Mouse (Mus musculus) right cerebral cortex, adult 18-20 months (tissue): ENCODE data around the gene Cmtm5.
"Not testable (repeated sequence)": the region's sequence is repeated elsewhere in the genome, so short reads cannot be mapped to it uniquely, and the experiment has no call there.

Experiments used
- DNase-seq: peaks from one replicate; pipeline ENCODE4 v3.0.0; 2022; ENCODE audit warnings: mixed read lengths

Gene Cmtm5

DNA sequence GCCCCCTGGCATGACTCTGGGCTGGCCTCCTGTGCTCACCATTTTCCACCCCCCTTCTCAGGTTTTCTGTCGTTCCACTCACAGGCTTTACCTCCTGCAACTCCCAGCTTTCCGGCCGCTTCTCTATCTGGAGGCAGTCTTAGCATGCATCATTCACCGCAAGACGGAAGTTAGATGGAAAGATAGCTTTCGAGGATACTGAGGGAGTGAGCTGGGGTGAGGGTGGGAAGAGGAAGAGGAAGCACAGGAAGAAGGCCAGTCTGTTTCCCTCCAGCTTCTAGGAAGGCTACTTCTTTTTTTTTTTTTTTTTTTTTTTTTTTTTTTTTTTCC is 735 bp downstream of the Cmtm5 start:
- DNase-seq = no peak

DNA sequence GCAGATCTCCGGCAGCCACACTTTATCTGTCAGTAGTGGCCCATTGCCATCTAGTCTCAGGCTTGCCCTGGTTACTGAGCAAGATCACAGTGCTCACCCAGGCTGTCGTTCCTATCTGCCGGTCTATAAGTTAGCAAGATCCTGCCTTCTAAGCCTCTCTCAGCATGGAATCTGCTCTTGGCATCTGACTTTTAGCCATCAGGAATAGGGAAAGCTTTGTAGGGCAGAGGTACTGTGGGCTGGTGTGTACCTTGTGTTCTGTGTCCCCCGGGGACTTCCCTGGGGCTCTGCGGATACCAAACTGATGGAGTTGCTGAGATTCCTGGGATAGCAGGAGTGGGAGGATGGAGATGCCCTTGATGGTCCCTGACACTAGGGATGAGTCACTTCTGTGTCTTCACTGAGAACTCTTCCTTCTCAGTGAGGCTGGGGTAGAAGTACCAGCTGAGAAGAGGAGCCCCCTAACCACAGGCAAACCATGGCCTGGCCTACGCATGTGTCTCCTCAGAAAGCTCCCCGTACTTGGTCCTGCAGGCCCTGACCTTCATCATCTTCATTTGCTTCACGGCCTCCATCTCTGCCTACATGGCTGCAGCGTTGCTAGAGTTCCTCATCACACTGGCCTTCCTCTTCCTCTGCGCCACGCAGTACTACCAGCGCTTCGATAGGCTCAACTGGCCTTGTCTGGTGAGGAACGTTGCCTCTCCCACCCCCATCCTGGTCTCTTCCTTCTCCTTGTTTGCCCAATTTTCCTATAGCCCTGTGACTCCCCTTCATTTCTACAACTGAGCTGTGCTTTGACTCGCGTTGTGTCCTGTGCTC is 1.5 kb downstream of the Cmtm5 start:
- DNase-seq = no peak

DNA sequence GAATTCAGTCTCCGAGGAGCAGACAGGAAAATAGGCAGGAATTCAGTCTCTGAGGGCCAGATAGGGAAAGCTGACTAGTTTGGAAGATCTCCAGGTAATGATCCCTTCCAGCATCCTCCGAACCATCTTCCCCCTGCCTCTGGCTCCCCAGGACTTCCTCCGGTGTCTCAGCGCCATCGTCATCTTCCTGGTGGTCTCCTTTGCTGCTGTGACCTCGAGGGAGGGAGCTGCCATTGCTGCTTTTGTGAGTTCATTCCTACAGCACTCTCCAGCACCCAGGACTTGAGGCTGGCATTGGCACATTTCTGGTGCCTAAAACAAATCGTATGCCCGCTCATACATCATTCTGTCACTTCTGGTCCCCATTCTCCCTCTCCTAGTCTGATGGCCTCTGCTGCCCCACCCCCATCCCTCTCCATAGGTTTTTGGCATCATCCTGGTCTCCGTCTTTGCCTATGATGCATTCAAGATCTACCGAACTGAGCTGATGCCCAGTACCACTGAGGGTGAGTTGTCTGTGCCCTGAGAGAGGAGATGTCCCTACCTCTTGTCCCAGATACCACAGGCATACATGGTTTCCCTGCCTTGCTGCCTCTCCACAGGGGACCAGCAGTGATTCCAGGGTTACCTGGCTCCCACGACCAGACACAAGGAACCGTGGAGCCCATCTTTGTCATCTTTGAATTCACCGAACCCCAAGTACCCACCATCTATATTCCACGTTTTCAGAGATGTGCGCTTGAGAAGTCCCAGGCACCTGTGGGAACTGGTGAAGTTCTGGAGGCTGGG is 2.6 kb downstream of the Cmtm5 start:
- DNase-seq = no peak

DNA sequence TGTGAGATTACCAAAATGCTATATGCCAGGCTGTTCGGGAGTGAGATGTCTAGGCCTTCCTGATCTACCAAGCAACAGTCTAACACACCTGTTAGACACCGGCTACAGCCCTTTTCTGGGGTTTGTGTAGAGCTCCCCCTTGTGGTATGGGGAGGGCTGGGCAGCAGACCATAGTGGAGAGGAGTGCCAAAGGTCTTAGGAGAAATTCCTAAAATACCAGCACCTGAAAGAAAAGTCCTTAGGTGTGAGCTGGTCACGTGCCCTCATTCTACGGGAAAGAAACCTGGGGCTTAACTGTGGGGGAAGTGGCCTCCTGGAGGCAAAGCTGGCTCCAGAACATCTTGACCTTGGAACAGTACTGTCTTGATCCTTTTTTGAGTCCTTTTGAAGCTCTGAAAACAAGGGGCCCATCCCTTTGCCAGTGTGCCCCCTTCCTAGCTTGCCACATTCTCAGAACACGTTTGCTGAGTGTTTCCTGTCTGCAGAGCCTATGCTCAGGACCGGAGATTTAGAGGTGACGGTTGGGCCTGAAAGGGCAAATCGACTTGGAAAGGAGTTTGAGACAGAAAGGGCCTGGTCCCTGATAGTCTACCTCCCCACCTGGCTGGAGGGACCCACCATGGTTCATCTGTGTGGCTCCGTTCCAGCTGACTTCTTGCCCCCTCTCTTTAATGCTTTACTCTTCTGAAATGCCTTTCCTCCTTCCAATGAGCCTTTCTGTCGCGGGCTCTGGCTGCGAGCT is 3.5 kb downstream of the Cmtm5 start:
- peak; percentile 39 for DNase-seq

DNA sequence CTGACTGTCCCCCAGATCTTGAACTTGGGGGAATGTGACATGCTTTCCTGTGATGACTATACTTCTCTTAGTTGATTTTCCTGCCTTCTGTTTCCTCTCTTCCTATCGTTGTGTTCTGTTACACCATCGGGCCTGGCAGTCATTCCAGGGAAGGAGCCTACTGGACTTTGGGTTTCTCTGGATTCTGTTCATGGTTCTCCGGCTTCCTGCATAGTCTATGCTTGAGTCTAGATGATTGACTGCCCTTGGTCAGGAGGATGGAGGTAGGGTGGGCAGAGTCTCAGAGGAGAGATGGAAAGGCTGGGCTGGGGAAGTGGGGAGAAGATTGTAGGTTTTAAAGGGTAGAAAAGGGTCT is 4.1 kb downstream of the Cmtm5 start:
- DNase-seq = no peak

DNA sequence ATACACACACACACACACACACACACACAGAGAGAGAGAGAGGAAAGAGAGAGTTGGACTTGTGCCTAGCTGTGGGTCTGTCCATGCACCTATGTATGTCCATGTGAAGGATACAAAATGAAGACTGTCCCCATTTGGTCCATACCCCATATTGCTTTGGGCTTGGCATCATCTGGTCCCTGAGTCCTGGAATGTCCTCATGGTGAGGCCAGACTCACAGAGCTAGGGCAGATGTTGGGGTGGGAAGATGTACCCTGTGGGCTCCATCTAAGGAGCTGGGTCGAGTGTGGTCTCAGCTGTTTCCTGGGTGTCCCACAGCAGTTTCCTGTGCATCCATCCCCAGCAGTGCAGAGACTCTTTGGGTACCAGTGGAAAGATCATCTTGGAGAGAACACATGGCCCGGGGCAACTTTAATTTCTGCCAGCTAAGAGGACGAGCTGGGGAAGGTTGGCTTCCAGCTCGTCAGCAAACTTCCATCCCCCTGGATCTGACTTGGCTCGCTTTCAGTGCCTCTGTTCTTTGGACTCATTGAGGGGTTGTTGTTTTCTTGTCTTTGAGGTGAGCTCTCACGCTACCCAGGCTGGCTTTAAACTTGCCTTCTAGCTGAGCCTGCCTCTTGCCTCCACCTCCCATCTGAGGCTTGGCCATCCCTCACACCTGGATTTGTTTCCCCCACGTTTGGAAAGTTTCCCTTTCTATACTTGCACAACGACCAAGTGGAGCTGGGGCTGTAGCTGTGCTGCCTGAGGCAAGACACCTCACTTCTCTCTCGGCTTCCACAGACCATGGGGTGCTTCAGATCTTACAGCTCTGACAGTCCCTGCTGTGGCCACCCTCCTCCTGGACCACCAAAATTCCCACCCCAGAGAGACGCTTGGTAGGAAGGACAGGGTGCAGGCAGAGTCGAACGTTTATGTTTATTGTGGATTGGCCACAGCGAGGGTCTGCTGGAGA is 5.2 kb downstream of the Cmtm5 start:
- no peak for DNase-seq

DNA sequence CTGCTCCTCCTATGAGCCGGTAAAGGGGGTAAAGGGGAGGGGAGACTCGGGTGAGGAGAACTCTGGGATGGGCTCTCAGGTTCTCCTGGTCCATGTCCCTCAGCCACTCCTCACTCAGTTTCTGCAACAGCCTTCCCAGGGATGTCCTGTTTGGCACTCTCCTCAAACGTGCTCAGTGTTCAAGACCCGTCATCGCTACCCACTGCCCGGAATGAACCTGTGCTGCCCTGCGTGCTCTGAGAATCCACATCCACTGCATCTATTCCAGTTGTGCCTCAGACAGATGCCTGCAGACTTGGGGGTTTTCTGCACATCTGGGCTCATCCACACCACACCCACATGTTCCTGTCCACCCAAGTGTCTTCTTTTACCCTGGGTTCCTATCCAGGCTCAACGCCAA is 6.4 kb downstream of the Cmtm5 start:
- DNase-seq = no peak

DNA sequence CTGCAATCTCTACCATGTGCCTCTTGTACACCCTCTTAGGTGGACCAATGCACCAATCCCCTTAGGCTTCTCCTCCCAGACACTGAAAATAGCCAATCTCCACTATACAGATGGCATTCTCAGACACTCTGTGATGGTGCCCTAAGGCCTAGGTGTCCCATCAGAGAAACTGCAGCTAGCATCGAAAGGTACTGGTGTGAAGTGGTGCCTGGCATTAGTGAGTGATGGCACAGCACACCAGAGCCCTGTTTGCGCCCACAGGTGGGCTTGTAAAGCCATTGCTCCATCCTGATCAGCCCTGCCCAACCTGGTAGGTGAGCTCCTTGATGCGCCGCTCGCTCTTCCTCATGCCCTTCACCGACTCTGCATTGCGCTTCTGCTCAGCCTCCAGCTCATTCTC is 7.9 kb downstream of the Cmtm5 start:
- no peak for DNase-seq

DNA sequence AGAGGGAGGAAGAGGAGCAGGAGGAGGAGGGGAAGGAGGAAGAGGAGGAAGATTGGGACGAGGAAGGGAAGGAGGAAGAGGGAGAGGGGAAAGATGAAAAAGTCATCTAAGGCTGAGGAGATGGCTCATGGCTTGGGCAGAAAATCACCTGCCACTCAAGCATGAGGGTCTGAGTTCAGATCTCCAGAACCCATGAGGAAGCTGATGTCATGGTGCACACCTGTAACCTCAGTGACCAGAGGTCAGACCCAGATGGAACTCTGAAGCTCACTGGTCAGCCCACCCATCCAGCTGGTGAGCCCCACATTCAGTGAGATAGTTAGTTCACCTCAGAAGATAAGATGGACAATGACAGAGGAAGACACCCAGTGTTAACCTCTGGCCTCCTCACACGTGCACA is 8.9 kb downstream of the Cmtm5 start:
- DNase-seq = no peak

DNA sequence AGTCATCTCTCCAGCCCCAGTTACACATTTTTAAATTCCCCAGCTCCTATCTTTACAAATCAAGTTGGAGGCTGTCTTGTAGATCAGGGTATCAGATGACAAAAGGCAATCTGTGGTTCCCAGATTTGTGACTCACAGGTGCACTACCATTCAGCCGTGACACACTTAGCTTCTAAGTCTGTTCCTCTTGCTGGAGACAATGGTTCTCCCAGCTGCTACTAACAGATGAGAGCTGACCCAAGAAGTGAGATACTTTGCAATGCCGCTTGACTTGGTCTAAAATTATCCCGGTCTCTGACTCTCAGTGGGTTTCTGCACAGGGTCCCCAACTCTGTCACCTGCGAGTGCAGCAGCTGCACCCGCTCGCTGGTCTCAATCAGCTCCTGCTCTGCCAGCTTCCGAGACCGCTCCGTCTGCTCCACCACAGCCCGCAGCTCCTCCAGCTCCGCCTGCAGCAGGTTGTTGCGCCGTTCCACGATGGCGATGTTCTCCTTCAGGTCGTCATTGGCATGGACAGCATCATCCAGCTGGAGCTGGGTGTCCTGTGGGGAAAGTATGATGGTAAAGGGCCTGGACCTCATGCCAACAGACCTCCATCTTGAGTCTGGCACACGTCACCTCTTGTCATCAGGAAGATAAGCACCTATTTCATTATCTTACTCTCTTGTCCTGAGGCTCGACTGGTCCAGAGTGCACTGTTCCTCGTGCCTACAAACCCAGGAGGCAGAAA is 10.1 kb downstream of the Cmtm5 start:
- no peak for DNase-seq

DNA sequence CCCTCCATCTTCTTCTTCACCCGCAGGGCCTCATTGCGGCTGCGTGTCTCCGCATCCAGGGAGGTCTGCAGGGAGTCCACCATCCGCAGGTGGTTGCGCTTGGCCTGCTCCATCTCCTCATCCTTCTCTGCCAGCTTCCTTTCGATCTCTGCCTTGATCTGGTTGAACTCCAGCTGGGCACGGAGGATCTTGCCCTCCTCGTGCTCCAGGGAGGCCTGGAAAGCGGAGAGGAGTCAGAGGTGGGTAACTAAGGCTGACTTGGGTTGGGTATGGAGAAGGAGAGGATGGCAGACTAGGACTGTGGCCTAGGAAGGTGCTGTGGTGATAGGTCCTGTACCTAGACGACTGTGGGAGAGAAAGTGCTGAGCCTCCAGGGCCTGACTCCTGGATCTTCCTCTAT is 10.9 kb downstream of the Cmtm5 start:
- DNase-seq = not testable (repeated sequence)

DNA sequence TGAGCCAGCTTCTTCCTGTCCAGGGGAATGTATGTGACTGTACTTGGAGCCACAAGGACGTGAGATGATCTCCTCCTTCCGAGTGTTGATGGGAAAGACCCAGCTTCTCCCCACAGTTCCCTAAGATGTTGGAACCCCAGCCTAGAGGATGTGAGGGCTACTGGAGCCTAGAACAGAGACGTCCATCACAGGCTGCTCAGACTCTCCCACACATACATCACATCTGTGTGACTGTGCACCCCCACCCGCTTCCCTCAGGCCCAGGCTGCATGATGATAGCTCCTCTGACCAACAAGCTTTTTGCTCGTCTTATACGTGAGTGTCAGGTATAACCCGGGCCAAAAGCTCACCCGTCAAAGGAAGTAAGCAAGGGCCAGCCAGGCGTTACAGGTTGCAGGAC is 12.7 kb downstream of the Cmtm5 start:
- DNase-seq = no peak

DNA sequence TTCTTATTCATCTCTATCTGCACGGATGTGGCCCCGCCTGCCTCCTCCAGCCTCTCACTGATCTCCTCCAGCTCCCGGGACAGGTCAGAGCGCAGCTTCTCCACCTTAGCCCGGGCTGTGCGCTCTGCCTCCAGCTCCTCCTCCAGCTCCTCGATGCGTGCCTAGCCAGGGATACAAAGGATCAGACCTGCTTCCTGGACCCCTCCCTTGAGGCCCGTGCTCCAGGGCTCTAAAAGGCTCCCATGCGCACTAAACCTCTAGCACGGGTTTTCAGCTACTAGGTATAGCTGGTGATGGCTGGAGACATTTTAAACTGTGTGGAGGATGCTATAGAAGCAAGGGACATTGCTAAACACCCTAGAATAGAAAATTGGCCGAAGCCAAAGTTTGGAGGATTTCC is 14.4 kb downstream of the Cmtm5 start:
- no peak for DNase-seq

DNA sequence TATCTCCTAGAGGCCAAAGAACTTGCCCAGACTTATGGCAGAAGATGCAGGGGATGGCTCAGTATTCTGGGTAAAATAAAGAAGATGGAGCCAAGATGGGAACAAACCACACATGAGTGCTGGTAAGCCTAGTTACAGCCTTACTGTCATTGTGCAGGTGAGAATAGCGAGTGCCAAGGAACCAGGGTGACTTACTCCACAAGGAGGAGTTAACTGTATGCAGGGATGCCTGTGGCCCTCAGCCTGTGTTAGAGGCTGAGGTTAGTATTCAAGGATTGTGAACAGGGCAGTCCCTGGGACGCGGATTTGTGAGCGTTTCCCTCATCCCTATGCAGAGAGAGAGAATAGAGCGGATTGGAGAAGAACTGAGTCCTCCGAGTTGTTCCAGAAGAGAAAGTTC is 15.5 kb downstream of the Cmtm5 start:
- no peak for DNase-seq

DNA sequence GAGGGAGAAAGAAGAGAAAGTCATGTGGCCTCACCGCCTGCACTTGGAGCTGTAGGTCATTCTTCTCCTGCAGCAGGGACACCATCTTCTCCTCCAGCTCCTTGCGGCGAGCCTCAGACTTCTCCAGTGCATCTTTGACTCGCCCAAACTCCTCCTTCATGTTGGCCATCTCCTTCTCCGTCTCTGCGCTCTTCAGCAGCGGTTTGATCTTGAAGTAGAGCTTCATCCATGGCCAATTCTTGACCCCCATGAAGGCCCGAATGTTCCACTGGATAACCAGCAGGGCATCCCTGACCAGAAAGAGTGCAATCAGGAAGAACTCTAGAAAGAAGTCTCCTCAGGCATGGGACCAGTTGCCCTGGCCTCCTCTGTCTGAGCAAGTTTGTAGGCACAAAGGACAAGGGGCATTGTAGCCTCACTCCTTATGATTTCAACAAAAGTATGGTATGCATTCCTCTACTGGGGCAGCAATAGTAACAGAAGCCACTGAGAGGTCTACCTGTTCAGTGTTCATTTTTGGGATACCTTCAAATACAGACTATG is 17.7 kb downstream of the Cmtm5 start:
- DNase-seq = no peak

DNA sequence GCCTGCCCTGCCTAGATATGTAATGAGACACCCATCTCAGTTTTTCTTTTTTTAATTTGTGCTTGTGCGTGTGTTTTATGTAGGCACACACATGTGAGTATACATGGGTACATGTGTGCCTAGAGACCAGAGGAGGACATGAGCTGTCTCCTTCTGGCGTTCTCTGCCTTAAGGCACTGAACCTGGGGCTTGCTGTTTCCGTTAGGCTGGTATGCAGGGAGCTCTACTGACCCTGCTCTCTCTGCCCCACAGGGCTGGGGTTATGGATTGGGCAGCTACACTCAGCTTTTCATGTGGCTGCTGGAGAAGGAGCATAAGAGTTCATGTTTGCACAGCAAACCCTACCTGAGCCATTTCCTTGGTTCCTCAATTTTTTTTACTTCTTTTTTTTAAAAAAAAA is 18.4 kb downstream of the Cmtm5 start:
- DNase-seq = no peak

DNA sequence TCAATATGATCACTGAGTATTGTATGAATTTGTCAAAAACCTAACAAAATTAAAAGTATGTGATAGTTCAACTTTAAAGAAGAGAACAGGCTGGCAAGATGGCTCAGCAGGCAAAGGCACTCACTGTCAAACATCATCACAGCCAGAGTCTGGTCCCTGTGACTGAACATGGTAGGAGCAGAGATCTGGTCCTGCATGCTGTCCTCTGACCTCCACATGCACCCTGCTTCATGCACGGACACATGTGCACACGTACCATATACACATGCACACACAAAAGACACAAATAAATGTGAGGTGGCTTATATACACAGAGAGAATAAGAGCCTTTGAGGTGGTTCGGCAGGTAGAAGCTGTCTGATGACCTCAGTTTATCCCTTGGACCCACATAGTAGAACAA is 19.4 kb downstream of the Cmtm5 start:
- no peak for DNase-seq

DNA sequence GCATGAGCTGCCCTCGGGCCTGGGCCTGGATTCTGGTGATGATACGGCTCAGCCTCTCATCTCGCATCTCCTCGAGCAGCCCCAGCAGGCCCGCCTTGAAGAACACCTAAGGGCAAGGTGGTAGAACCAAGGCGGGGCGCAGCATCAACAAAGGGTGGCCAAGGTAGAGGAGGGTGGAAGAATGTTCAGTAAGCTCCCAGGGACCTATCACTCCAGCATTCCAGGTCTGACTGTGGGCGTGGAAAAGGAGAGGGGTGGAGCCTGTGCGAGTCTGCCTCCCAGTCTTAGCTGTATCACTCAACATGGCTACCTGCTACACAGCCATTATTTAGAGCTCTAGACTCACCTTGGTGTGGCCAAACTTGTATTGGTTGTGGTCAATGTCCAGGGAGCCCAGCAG is 20.5 kb downstream of the Cmtm5 start:
- DNase-seq = no peak

DNA sequence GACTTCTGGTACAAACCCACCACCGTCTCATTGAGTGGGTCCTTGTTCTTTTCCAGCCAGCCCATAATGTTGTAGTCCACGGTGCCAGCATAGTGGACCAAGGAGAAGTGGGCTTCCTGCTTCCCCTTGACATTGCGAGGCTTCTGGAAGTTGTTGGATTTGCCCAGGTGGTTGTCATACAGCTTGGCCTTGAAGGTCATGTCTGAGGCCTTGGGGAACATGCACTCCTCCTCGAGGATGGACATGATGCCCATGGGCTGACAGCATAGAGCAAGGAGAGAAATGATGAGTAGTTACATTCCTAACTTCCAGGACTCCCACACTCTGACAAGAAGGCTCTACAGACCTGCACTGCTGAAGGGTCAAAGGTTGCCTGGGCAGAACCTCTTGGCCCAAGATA is 22.4 kb downstream of the Cmtm5 start:
- no peak for DNase-seq

DNA sequence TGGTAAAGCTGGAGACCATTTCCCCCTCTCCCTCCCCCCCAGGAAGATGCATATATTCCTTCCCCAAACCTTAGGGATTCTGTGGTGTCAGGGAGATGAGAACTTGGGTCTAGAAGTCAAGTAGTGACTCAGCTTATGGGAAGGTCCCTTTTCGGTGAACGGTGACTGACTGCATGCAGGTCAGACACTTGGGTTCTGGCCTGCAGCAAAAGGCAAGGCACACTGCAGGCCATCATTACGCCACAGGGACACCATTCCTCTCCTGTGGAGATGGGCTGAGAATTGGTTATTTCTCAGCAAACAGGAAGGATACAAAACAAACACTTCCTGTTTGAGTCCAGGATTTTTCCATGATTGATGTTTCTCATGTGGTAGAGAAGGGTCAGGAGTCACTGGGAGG is 23.1 kb downstream of the Cmtm5 start:
- no peak for DNase-seq

DNA sequence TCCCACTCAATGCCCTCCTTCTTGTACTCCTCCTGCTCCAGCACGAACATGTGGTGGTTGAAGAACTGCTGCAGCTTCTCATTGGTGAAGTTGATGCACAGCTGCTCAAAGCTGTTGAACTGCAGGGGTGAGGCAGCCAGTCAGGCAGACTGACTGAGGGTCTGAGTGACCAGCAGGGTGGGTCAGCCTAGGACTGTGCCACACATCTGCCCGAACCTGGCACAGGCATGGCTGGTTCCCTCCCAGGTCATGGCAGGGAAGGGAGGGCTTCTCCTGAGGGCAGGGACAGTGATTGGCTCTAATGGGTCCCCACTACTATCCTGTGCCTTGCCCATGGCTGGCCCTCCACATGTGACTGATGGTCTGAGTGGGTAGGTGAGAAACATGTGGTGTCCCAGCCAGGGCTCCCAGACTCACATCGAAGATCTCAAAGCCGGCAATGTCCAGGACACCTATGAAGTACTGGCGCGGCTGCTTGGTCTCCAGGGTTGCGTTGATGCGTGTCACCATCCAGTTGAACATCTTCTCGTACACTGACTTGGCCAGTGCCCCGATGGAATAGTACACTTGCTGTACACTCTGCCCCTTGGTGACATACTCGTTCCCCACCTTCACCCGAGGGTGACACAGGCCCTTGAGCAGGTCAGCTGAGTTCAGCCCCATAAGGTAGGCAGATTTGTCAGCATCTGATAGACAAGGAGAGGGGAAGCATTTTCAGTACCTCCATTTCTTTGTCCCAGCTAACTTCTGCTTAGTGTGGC is 24.0 kb downstream of the Cmtm5 start:
- DNase-seq = not testable (repeated sequence)
